ENCODE assay signal across 27 mouse cellular contexts in genomic region chrX:153381753-153382152, GRCm38 (mm10).
DNase-seq lines count a peak whose midpoint lies in the region; TF ChIP-seq lines count a peak whose summit lies in the region.
"Had no signal": no experiment of that assay in that cellular context is flagged by ENCODE, and none has a peak within 500 bp of the region (broad histone marks: within the 10 kb centered on the region; RNA-seq: fewer than 3 reads in every experiment).

No protein-coding gene starts in this region.

- no peaks in the 10 kb centered on the region for H3K36me3 ChIP-seq in CH12.LX (replicated peaks in 1 of 2; ENCODE audit: control insufficient read depth in 1 of 2, insufficient read depth in 1 of 2, low read length in 1 of 2)
- H3K36me3 ChIP-seq: embryonic facial prominence, embryonic 13.5 days; hindbrain, embryonic 10.5 days; limb, embryonic 12.5 days; midbrain, embryonic 12.5 days; neural tube, embryonic 12.5 days had no signal

- dilution Hi-C loops in CH12.LX (cut with MboI; ENCODE audit: extremely low pct_ligation_motif_present, extremely low pct_unique_long_range_greater_than_20kb, low sequenced_read_pairs) = no loop called here

- no peak overlapping the region for H3K4me2 ChIP-seq in CH12.LX (ENCODE audit: insufficient read depth, low read depth, poor library complexity, severe bottlenecking)
- H3K4me2 ChIP-seq: embryonic facial prominence, embryonic 13.5 days; forebrain, embryonic 13.5 days; heart, embryonic 11.5 days; limb, embryonic 12.5 days; liver, embryonic 11.5 days; midbrain, embryonic 12.5 days; neural tube, embryonic 12.5 days had no signal

- no peak overlapping the region for H3K9ac ChIP-seq in CH12.LX (ENCODE audit: insufficient read depth, low read depth)
- H3K9ac ChIP-seq: embryonic facial prominence, embryonic 13.5 days; forebrain, embryonic 13.5 days; limb, embryonic 12.5 days; liver, postnatal 0 days; midbrain, embryonic 12.5 days; neural tube, embryonic 12.5 days had no signal

- 0 out of 4 replicates have a peak, but pooled peaks cover 0 to 6% of the 10 kb centered on the region in 2 experiments for H3K4me1 ChIP-seq in CH12.LX (ENCODE audit: control insufficient read depth in 1 of 2, insufficient read depth in 2 of 2)
- H3K4me1 ChIP-seq: embryonic facial prominence, embryonic 13.5 days; forebrain, embryonic 13.5 days; hindbrain, embryonic 10.5 days; limb, embryonic 12.5 days; midbrain, embryonic 12.5 days; neural tube, embryonic 12.5 days had no signal

- DNase-seq in CH12.LX (ENCODE audit: extremely low read depth) (peak; percentile 35), R1 (ENCODE audit: low read depth, low spot score) (peak; percentile 12)
- peak; percentile 17 for DNase-seq in induced T-regulatory cell, adult 2 months (ENCODE audit: low read depth)
- no peak for DNase-seq in cerebellum, adult 18-20 months
- no peak for DNase-seq in frontal cortex, postnatal 25 days (ENCODE audit: low spot score in 2 of 2)
- no peak for DNase-seq in adrenal gland, adult 18-20 months (ENCODE audit: low spot score in 2 of 2)
- no peak for DNase-seq in left cerebral cortex, adult 9 months (ENCODE audit: low spot score in 2 of 2)
- DNase-seq: adrenal gland, postnatal 25 days; cerebellum, adult 11 months; cerebellum, postnatal 25 days; embryo, embryonic 11 days; gastrocnemius, postnatal 10 days; kidney, postnatal 25 days; liver, postnatal 0 days; right cerebral cortex, postnatal 14 days; thymus, postnatal 36 days had no signal

- no peak overlapping the region for H3K27ac ChIP-seq in CH12.LX (ENCODE audit: insufficient read depth, low read depth)
- H3K27ac ChIP-seq: embryonic facial prominence, embryonic 13.5 days; forebrain, embryonic 13.5 days; hindbrain, embryonic 10.5 days; layer of hippocampus, adult 2 months; limb, embryonic 12.5 days; macrophage; midbrain, embryonic 12.5 days; neural tube, embryonic 12.5 days had no signal

- TF ChIP-seq RAD21 in CH12.LX (IDR thresholded peaks at IDR 0.05; ENCODE audit: low read depth, low read length) = no peak

- TF ChIP-seq CTCF in CH12.LX (conservative IDR thresholded peaks at IDR 0.05 in 1 of 2, IDR thresholded peaks at IDR 0.05 in 1 of 2; ENCODE audit: low read depth in 2 of 2, low read length in 2 of 2) = no peak

- H3K27me3 ChIP-seq in CH12.LX (replicated peaks) = no peaks in the 10 kb centered on the region
- H3K27me3 ChIP-seq: embryonic facial prominence, embryonic 13.5 days; forebrain, embryonic 13.5 days; limb, embryonic 12.5 days; midbrain, embryonic 12.5 days; neural tube, embryonic 12.5 days had no signal

- no peaks in the 10 kb centered on the region for H3K9me3 ChIP-seq in CH12.LX (replicated peaks; ENCODE audit: low read length)
- H3K9me3 ChIP-seq: embryonic facial prominence, embryonic 13.5 days; forebrain, embryonic 13.5 days; hindbrain, embryonic 10.5 days; limb, embryonic 12.5 days; midbrain, embryonic 12.5 days; neural tube, embryonic 12.5 days had no signal

- TF ChIP-seq EP300 in CH12.LX (IDR thresholded peaks at IDR 0.05; ENCODE audit: low read length) = no peak

- in situ Hi-C loops in CH12.LX (cut with MboI; ENCODE audit: low pct_ligation_motif_present, low pct_unique_long_range_greater_than_20kb, low sequenced_read_pairs) = no loop called here

- no peak for TF ChIP-seq POLR2A in CH12.LX (IDR thresholded peaks at IDR 0.05; ENCODE audit: low read depth, low read length)

- no peak overlapping the region for H3K4me3 ChIP-seq in CH12.LX (replicated peaks in 1 of 3; ENCODE audit: low read depth in 2 of 3, low read length in 2 of 3, poor library complexity in 1 of 3)
- H3K4me3 ChIP-seq: embryonic facial prominence, embryonic 13.5 days; erythroblast, embryonic 14.5 days; forebrain, embryonic 13.5 days; hindbrain, embryonic 10.5 days; layer of hippocampus, adult 2 months; limb, embryonic 12.5 days; midbrain, embryonic 12.5 days; neural tube, embryonic 12.5 days had no signal

- no peaks in the 10 kb centered on the region for H3K79me2 ChIP-seq in CH12.LX (replicated peaks; ENCODE audit: control insufficient read depth, extremely low read depth, insufficient read depth, poor library complexity, severe bottlenecking)

TF ChIP-seq in CH12.LX, 34 proteins besides CTCF, POLR2A, EP300 and RAD21:
- TF ChIP-seq JUND (conservative IDR thresholded peaks at IDR 0.05; ENCODE audit: low read depth, low read length) (no peak), MAZ (IDR thresholded peaks at IDR 0.05; ENCODE audit: low read depth, low read length) (no peak)

Comparison
In these comparisons a context has a peak if more than half of its experiments do, and no peak if none do; other contexts are left out.
1. DNase-seq: peak in CH12.LX (single experiment), R1 (single experiment) and induced T-regulatory cell, adult 2 months (single experiment); none in cerebellum, adult 18-20 months (0 of 2), frontal cortex, postnatal 25 days (0 of 2), adrenal gland, adult 18-20 months (0 of 2) and left cerebral cortex, adult 9 months (0 of 2).